Mouse (Mus musculus) limb, embryonic 15.5 days (tissue): ENCODE results near the gene Plekhg3. TPM values are rescaled to one million over a fixed set of nuclear protein-coding genes. Genes with fewer than 3 reads are reported as not detected.

Experiments
- ATAC-seq: fragments of 200-750 bp; cut with Nextera tagmentation; 2 replicates; pipeline ENCODE4 v1.8.0; 2017; ENCODE audit warnings: low read depth, moderate TSS enrichment; ENCODE audit not compliant: insufficient number of reproducible peaks, low FRiP score, low TSS enrichment
- H3K27ac ChIP-seq: fragments of 300-500 bp; sonication (generic); 2 replicates; pipeline ENCODE4 v1.5.1; 2015; ENCODE audit warnings: moderate library complexity, mild to moderate bottlenecking, inconsistent platforms
- H3K27me3 ChIP-seq: fragments of 300-500 bp; sonication (generic); 2 replicates; pipeline ENCODE4 v1.6.1; 2015; ENCODE audit warnings: inconsistent platforms
- H3K36me3 ChIP-seq: fragments of 300-500 bp; sonication (generic); 2 replicates; pipeline ENCODE4 v1.6.1; 2015; ENCODE audit warnings: inconsistent platforms
- H3K4me1 ChIP-seq: fragments of 300-500 bp; sonication (generic); 2 replicates; pipeline ENCODE4 v1.6.1; 2015; ENCODE audit warnings: inconsistent platforms
- H3K4me2 ChIP-seq: fragments of 300-500 bp; sonication (generic); 2 replicates; pipeline ENCODE4 v1.6.1; 2015; ENCODE audit warnings: mild to moderate bottlenecking, inconsistent platforms
- H3K4me3 ChIP-seq: fragments of 300-500 bp; sonication (generic); 2 replicates; pipeline ENCODE4 v1.5.1; 2015; ENCODE audit warnings: mild to moderate bottlenecking, inconsistent platforms
- H3K9ac ChIP-seq: fragments of 300-500 bp; sonication (generic); 2 replicates; pipeline ENCODE4 v1.6.1; 2015; ENCODE audit warnings: inconsistent platforms
- H3K9me3 ChIP-seq: fragments of 300-500 bp; sonication (generic); 2 replicates; pipeline ENCODE4 v1.6.1; 2016; ENCODE audit warnings: inconsistent platforms
- WGBS: fragments of 180-500 bp; shearing (Covaris S2); methylation state at CpG from one replicate; pipeline ENCODE4 v1.1.7; 2015; 5-methylcytosine and 5-hydroxymethylcytosine counted together
- microRNA-seq: library from miRNA; unstranded; fragments of <30 nt; microRNA quantifications from one replicate; pipeline ENCODE4, GENCODE M21; 2016
- polyA plus RNA-seq: library from polyadenylated mRNA; unstranded; fragments of >200 nt; fragmentation: Nextera tagmentation; extraction: Ambion mirVana; gene quantifications from 2 replicates; pipeline ENCODE4 v1.2.1, GENCODE M21; 2015

Plekhg3 gene
- polyA plus RNA-seq, 1 experiment from 2014 or later = 8.0 TPM

DNA sequence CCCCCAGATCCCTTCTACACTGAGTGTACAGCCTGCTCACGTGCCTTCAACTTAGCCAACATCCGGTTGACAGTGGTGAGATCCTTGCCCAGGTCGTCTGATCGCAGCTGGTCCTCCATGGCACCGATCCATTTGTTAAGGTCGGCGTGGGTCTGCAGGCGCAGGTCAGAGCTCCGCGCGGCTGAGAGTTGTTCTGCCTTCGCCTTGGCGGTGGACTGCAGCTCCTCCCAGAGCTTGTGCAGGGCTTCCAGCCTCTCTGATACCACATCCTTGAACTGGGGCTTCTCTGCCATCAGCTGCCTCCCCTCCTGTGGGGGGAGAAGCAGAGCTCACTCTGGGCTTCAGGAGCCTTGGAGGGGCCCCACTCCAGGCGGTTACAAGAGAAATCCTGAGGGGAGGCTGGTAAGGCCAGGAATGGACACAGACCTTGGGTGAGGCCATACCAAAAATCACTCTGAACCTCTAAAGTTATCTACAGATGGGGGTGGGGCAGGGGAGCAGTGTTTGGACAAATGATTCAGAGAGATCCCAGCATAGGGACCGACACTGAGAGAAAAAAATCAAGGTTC lies 78.4 kb downstream of the Plekhg3 start:
- WGBS = 76% methylated on average over 15 of the region's 15 CpGs
- ATAC-seq = no peak

DNA sequence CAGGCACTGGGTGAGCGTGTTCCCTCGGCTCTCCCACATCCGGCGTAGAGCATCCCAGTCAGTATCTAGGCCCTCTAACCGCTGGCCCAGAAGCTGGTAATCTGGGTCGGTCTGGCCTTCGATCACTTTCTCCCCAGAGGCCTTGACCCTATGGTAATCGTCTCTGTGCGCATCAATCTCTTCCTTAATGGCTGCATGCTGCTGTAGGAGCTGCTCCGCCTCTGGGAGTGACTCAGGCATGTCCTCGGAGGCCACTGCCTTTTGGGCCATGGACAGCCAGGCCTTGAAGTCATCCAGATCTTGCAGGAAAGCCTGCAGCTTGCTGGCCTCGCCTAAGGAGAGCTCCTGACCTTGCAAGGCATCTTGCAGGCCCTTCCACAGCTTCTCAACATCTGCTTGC lies 81.9 kb downstream of the Plekhg3 start:
- no peak for ATAC-seq
- Histone ChIP-seq H3K36me3 (no peaks in the 10 kb centered on the region), H3K4me2 (no peak overlapping the region), H3K4me1 (peaks cover 19% of the 10 kb centered on the region), H3K27me3 (no peaks in the 10 kb centered on the region), H3K9me3 (no peaks in the 10 kb centered on the region), H3K9ac (no peak overlapping the region), H3K4me3 (no peak overlapping the region), H3K27ac (no peak overlapping the region)
- WGBS = 85% methylated on average over 12 of the region's 12 CpGs

More for the DNA sequence above, 78.4 kb downstream of the Plekhg3 start:
- H3K9me3 ChIP-seq = no peaks in the 10 kb centered on the region
- H3K27ac ChIP-seq = no peak overlapping the region
- no peak overlapping the region for H3K4me2 ChIP-seq
- H3K27me3 ChIP-seq = no peaks in the 10 kb centered on the region
- no peak overlapping the region for H3K4me3 ChIP-seq
- no peak overlapping the region for H3K9ac ChIP-seq
- peaks cover 12% of the 10 kb centered on the region for H3K4me1 ChIP-seq
- H3K36me3 ChIP-seq = no peaks in the 10 kb centered on the region

DNA sequence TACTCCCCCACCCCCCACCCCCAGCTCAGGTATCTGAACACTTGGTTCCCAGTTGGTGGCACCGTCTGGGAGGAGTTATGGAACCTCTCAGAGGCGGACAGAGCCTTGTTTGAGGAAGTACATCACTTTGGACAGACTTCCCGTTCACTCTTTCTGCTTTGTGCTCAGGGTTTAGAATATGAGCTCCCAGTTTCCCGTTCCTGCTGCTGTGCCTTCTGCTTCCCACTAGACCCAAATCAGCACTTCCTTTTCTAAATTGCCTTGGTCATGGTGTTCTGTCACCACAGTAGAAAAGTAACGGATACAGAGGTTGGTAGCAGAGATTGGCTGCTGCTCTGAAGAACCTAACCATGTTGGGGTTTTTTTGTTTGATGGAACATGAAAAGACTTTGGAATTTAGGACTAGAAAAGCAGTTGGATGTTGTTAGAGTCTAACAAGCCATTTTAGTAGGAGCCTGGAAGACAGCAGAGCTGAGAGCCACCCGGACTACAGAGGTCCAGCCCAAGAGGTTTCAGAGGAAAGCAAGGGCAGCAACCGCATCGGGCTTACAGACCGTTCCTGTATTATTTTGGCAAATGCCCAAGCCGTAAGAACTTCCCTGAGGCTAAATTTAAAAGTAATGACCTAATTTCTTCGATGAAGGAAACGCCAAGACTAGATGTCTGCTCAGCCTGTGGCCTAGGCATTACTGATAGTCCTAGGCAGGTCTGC lies 84.3 kb downstream of the Plekhg3 start:
- peak overlapping the region; percentile 75 for H3K27ac ChIP-seq
- no peaks in the 10 kb centered on the region for H3K9me3 ChIP-seq
- WGBS = 21% methylated on average over 12 of the region's 12 CpGs
- H3K4me1 ChIP-seq = peaks cover 32% of the 10 kb centered on the region
- H3K36me3 ChIP-seq = no peaks in the 10 kb centered on the region
- H3K9ac ChIP-seq = no peak overlapping the region
- no peaks in the 10 kb centered on the region for H3K27me3 ChIP-seq
- H3K4me3 ChIP-seq = no peak overlapping the region
- ATAC-seq = no peak
- H3K4me2 ChIP-seq = no peak overlapping the region

DNA sequence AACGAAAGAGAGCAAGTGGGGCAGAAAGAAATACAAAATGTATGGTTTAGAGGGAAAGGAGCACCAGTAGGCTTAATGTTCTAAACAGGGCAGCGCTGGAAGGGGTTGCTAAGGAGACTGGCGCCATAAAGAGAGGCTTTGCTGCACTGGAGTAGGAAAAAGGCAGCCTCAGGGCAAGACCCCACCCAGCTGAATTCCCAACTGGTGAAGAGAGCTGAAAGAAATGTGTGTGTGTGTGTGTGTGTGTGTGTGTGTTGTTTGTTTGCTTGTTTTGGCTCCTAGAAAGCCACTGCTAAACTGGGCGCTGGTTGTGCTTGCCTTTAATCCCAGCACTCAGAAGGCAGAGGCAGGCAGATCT lies 84.9 kb downstream of the Plekhg3 start:
- Histone ChIP-seq H3K9me3 (no peaks in the 10 kb centered on the region), H3K4me2 (no peak overlapping the region), H3K36me3 (no peaks in the 10 kb centered on the region), H3K4me3 (no peak overlapping the region), H3K4me1 (peaks cover 32% of the 10 kb centered on the region), H3K27ac (peak overlapping the region; percentile 75), H3K9ac (no peak overlapping the region), H3K27me3 (no peaks in the 10 kb centered on the region)
- WGBS = 49% methylated on average over 4 of the region's 4 CpGs
- ATAC-seq = no peak

DNA sequence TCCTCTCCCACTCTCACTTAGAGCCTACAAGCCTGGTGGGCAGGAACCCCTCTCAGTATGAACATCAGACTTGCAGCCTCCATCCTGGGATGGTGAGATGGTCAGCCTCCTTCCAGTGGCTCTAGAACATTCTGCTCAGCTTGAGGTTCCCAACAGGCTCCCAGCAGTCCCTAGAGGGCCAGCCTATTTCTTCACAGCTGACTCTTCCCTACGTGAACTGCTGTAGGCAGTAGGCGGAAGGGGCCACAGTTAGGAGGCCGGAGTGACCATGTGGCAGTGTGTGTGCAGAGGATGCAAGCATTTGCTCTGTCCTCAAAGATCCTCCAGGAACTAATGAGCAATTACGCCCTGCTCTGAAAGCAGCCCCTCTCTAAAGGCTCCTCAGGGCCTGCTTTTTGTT lies 87.5 kb downstream of the Plekhg3 start:
- ATAC-seq = no peak
- H3K9me3 ChIP-seq = no peaks in the 10 kb centered on the region
- no peak overlapping the region for H3K4me2 ChIP-seq
- no peak overlapping the region for H3K9ac ChIP-seq
- no peaks in the 10 kb centered on the region for H3K27me3 ChIP-seq
- no peak overlapping the region for H3K4me3 ChIP-seq
- H3K36me3 ChIP-seq = no peaks in the 10 kb centered on the region
- H3K4me1 ChIP-seq = peaks cover 37% of the 10 kb centered on the region
- 60% methylated on average over 4 of the region's 4 CpGs for WGBS
- H3K27ac ChIP-seq = no peak overlapping the region

DNA sequence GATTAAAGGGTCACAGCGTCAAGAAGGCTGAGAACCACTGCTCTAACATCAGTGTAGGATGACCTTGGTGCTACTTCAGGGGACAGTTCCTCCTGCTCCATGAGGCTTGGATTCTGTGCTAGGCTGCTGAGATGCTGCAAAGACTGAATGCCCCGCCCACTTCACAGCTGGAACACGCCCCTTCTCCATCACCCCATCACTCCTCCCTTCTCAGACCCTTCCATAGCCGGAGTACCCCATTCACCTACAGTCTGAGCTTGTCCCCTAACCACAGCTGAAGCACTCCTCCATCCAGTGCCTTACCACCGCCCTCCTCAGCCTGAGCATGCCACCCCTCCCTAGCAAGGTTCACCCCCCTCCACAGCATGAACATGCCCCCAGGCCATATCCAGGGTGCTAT lies 89.2 kb downstream of the Plekhg3 start:
- ATAC-seq = no peak
- H3K4me1 ChIP-seq = peaks cover 30% of the 10 kb centered on the region
- no peak overlapping the region for H3K4me3 ChIP-seq
- no peak overlapping the region for H3K27ac ChIP-seq
- WGBS = 47% methylated on average over 5 of the region's 5 CpGs
- no peaks in the 10 kb centered on the region for H3K9me3 ChIP-seq
- no peak overlapping the region for H3K4me2 ChIP-seq
- H3K9ac ChIP-seq = no peak overlapping the region
- H3K27me3 ChIP-seq = no peaks in the 10 kb centered on the region
- no peaks in the 10 kb centered on the region for H3K36me3 ChIP-seq

DNA sequence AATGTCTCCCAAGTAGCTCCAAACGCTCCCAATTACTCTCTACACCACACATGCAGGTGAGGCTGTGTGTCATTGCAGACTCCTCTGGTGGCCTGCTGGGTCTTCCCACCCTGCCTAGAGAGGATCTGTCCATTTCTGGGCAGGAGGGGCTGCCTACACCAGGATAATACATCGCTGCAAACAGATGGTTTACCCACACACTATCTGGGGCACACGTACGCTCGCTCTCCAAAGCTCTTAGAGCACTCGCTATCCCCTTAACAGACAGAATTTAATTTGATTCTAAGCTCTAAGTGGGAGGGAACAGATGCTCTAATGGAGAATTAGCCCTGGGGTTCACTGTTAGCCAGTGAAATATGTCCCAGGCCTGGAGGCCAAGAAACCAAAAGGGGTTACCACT lies 92.7 kb downstream of the Plekhg3 start:
- 68% methylated on average over 6 of the region's 6 CpGs for WGBS

More for the DNA sequence above, 92.7 kb downstream of the Plekhg3 start:
- no peak overlapping the region for H3K27ac ChIP-seq
- H3K4me3 ChIP-seq = no peak overlapping the region
- peaks cover 14% of the 10 kb centered on the region for H3K4me1 ChIP-seq
- H3K27me3 ChIP-seq = no peaks in the 10 kb centered on the region
- no peaks in the 10 kb centered on the region for H3K9me3 ChIP-seq
- H3K9ac ChIP-seq = no peak overlapping the region
- ATAC-seq = no peak
- no peak overlapping the region for H3K4me2 ChIP-seq
- H3K36me3 ChIP-seq = no peaks in the 10 kb centered on the region

Small RNA genes within 50 kb of the gene (microRNA-seq; reads per million reads assigned to microRNA genes)
- gene Mir5135 = not detected

Other genes starting within 250 kb of the Plekhg3 start
- gene Akap5, start 206.0 kb upstream of the Plekhg3 start, polyA plus RNA-seq = 1.0 and 1.2 TPM in 2 replicates
- gene Zbtb25, start 161.3 kb upstream of the Plekhg3 start, polyA plus RNA-seq = 16.9 and 18.1 TPM in 2 replicates
- 9.6 and 10.0 TPM in 2 replicates for gene Zbtb1, start 160.6 kb upstream of the Plekhg3 start, polyA plus RNA-seq
- gene Hspa2, start 126.7 kb upstream of the Plekhg3 start, polyA plus RNA-seq = 11.8 and 13.0 TPM in 2 replicates
- gene Ppp1r36, start 113.4 kb upstream of the Plekhg3 start, polyA plus RNA-seq = 3.4 and 4.0 TPM in 2 replicates
- 1.4 and 1.5 TPM in 2 replicates for gene Sptb, start 179.7 kb downstream of the Plekhg3 start, polyA plus RNA-seq
- 108 and 132 TPM in 2 replicates for gene Churc1, start 234.6 kb downstream of the Plekhg3 start, polyA plus RNA-seq
- 47.7 and 48.8 TPM in 2 replicates for gene Fntb, start 234.7 kb downstream of the Plekhg3 start, polyA plus RNA-seq